Mouse (Mus musculus): Measurements from ENCODE around the gene Thsd7a. TPM values are rescaled to one million over a fixed set of nuclear protein-coding genes. Genes with fewer than 3 reads are reported as not detected.

Gene Thsd7a
- total RNA-seq, 2 experiments from 2014 or later = 57.0 to 63.9 TPM

DNA sequence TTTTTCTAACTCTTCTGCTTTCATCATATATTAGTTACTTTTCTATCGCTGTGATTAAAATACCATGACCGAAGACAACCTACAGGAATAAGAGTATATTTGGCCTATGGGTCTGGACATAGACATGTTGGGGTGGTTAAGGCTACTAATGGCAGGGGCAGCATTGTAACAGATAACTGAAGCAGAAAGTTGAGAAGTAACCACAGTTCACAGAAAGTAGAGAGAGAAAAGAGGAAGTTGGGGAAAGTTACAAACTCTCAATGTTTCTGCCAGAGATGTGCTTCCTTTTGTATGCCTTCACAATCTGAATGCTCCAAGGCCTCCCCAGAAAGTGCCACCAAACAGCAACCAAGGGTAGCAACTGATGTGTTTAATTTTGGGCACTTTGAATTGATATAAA lies 303.7 kb downstream of the Thsd7a start:
- no peak for DNase-seq (ENCODE audit: extremely low spot score in 1 of 2, low spot score in 2 of 2)
- intact Hi-C loops (cut with DNase I) = no loop called here

DNA sequence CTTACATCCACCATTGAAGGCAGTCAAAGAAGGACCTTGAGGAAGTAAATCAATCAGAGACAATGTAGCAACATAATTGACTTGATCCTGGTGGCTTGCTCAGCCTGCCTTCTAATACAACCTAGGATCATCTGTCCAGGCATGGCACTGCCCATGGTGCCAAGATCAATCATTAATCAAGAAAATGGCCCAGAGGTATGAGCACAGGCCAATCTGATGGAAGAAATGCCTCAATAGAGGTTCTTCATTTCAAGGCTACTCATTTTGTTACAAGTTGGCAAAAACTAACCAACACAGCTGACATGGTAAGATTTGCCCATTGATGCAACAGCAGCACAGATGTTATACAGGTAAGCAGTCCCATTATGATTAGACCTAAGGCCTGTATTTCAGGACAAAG lies 309.6 kb downstream of the Thsd7a start:
- intact Hi-C loops (cut with DNase I) = no loop called here
- DNase-seq (ENCODE audit: extremely low spot score in 1 of 2, low spot score in 2 of 2) = no peak

DNA sequence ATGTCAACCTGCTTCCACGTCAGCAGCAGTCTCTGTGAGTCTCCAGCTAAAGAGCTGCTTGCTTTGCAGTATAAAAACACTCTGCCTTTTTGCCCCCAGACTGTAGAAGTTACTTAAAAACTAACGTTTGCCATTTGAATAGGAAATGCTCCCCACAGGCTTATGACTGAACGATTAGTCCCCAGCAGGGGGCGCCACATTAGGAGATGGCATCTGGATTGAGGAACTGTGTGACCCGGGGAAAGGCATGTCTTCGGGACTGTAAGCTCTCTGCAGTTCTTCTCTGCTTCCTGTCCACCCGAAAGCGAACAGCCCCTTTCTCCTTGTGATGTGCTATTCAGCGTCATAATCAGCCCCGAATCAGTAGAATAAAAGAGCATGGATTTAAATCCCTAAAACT lies 330.1 kb downstream of the Thsd7a start:
- intact Hi-C loops (cut with DNase I) = no loop called here
- no peak for DNase-seq (ENCODE audit: extremely low spot score in 1 of 2, low spot score in 2 of 2)

DNA sequence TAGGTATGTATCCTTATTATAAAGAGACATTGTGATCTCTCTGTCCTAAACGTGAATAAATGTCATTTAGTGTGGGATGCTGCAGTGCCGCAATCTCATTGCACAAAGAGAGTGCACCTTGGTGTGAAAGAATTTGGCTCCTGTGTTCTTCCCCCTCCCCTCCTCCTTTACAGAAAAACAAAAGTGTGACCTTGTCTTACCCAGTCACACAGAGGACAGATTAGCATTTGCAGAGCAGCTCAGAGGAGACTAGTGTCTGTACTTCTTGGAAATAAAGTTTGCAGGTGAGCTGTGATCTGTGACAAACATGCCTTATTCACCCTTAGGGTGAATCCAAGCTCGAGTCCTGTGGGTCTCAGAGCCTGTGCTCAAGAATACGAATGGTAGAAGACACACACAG lies 332.2 kb downstream of the Thsd7a start:
- intact Hi-C loops (cut with DNase I) = no loop called here
- DNase-seq (ENCODE audit: extremely low spot score in 1 of 2, low spot score in 2 of 2) = no peak

DNA sequence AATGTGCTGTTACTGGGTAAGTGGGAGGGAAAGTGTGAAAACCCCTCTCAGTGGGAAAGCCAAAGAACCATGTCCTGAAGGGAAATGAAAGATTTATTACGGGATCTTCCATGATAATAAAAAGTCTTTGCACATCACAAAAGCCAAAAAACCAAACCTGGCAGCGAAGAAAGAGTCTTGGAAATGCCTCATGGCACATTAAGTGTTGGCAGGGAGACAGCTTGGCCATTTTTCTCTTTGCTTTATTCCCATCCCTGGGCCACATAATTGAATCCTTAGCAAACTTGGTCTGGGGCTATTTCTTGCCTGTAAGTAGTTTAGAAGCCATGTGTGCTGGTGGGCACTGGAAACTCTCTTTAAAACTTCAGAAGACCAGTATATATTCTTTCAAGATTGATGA lies 344.8 kb downstream of the Thsd7a start:
- intact Hi-C loops (cut with DNase I) = no loop called here
- DNase-seq (ENCODE audit: extremely low spot score in 1 of 2, low spot score in 2 of 2) = no peak

DNA sequence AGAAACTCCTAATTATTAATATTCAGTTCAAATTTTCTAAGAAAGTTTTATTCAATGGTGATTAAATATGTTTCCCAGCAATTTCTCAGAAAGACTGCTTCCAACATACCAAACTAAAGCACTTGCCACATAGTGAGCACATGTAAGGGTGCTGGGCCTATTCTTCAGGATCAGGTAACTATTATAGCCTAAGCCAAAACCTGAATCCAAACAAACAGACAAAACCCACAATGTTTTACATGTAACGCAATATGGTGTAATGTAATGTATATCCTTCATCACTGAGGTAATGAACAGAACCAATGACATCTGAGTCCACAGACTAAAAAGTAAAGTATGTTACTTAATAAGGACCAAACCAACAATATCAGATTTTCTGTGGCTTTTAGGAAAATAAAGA lies 346.2 kb downstream of the Thsd7a start:
- intact Hi-C loops (cut with DNase I) = no loop called here
- DNase-seq (ENCODE audit: extremely low spot score in 1 of 2, low spot score in 2 of 2) = no peak

DNA sequence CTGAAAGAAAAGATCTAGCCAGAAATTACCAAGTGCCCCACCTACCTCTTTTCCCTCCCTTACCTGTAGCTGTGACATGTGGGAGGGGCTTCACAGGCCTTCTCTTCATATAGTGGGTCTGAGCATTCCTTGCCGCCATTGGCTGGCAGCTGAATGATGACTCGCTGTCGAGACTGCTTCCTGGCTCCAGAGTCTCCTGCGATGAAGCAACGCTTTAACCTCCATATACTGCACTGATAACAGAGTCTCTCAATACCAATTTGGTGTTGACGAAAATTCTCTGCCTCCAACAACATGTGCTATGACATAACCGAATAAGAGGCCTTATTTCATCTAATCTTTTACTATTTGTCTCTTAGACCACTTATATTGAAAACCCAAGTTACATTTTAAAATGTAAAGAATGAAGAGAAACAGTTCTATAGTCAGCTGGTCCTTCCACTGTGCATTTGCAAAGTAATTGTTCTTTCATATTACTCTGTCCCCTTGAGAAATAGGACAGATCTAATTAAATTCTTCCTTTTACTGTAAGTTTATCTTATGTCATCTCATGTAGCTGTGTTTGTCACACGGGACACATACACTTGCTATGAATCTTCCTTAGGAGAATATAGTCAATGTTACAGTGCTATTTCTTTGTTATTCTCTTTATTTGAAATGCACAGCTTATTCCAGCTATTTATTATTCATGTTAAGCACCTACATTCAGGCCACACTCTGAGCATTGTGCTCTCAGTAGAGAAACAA lies 351.3 kb downstream of the Thsd7a start:
- no peak for DNase-seq (ENCODE audit: extremely low spot score in 1 of 2, low spot score in 2 of 2)
- intact Hi-C loops (cut with DNase I) = no loop called here

DNA sequence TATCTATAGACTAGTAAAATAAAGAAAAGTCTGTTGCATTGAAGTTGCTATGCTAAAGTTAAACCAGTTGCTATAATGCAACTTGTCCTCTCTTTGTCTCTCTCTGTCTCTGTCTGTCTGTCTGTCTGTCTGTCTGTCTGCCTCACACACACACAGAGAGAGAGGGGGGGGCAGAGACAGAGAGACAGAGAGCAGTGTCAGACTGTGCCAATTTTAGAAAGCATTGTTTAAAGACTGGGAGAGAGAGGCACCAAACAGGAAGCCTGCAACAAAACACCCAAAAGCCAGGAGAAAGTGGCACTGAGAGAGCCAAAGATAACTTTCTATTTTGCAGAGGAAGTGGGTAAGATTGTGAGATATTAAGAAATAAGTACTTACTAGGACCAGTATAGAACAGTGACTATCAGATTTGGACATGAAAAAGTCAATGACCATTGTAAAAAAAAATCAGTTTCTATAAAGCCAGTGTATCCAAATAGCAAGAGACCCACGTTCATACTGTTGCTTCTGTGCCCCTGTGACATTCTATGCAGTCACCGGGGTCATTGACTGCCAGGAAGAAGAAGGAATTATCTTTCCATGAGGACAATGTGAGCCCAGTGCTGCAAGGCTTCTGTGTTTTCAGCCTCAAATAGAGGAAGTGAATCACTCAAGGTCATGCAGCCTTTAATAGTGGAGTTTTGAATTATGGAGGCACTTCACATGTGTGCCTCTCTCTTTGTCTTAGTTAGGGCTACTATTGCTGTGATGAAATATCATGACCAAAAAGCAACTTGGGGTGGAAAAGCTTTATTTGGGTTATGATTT lies 355.4 kb downstream of the Thsd7a start:
- no peak for DNase-seq (ENCODE audit: extremely low spot score in 1 of 2, low spot score in 2 of 2)
- intact Hi-C loops (cut with DNase I) = no loop called here

DNA sequence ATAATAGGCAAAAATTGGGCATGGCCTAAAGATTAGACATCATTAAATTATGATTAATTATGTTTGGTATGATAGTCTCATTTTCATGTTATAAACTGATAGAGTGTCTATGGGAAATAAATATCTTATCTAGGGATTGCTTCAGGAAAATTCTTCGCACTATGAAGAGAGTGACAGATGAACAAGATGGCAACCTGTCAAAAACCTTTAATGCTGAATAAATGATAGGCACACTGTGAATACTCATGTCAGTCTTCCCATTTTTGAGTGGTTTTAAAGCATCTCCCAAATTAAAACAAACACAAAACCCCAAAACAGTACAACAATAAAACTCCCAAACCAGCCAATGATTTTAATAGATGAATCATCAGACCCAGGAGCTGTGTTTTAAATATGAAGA lies 362.5 kb downstream of the Thsd7a start:
- intact Hi-C loops (cut with DNase I) = no loop called here
- no peak for DNase-seq (ENCODE audit: extremely low spot score in 1 of 2, low spot score in 2 of 2)

DNA sequence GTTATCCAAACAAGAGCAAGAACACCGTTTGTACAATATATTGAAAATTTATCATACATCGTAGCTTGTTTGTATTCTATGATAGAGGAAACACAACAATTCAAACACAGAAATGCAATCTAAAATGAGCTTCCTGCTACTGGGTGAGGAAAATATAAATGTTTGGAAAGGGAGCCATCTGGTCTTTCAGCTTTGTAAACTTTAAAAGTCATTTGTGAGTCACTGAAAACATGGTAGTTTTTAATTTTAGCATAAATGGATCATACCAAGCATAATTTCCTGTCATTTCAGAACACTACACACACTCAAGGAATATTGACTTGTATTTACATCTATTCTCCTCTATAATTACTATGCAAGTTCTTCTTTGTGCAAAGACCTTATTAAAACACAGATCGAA lies 363.6 kb downstream of the Thsd7a start:
- no peak for DNase-seq (ENCODE audit: extremely low spot score in 1 of 2, low spot score in 2 of 2)
- intact Hi-C loops (cut with DNase I) = no loop called here

DNA sequence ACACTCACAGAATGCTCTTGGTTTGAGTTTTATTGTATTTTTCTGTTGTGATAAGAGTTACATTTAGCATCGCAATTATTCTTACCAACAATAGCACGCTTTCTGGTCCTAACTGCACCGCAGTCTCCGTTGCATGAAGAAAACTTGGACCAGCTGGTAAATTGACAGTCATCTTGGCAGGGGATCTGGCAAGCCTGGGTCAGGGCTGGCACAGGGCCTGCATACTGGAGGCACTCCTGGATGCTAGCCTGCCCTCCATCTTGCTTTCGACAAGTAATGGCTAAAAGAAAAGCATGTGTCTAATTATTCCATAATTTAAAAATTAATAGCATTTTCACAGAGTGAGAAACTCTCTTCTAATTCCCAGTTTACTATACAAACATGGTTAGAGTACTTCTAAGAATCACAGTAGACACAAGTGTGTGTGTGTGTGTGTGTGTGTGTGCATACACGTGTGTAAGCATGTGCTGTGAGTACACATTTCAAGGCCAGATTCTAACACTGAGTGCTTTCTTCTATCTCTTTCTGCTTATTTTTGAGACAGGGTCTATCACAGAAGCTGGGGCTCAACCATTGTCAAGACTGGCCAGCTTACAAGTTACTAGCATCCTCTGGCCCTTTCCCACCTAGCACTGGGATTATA lies 368.0 kb downstream of the Thsd7a start:
- intact Hi-C loops (cut with DNase I) = no loop called here
- peak; percentile 63 to 73 for DNase-seq (ENCODE audit: extremely low spot score in 1 of 2, low spot score in 2 of 2)

DNA sequence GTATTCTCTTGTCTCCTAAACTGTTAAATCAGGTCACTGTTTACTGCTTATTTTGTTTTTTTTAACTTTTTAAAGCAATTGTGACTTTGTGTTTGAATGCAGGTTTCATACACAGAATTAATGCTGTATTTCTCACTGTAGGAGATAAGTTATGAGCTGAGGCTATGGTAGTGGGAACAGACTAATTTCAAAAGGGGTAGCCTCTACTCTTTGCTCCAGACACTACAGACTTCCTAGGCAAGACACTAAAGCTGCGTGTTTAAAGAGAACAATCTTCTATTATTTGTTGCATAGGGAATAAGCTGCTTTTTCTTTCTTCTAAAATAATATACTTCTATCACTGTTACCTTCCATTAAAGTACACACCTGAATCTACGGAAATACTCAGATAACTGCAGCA lies 368.5 kb downstream of the Thsd7a start:
- intact Hi-C loops (cut with DNase I) = no loop called here
- DNase-seq (ENCODE audit: extremely low spot score in 1 of 2, low spot score in 2 of 2) = no peak

DNA sequence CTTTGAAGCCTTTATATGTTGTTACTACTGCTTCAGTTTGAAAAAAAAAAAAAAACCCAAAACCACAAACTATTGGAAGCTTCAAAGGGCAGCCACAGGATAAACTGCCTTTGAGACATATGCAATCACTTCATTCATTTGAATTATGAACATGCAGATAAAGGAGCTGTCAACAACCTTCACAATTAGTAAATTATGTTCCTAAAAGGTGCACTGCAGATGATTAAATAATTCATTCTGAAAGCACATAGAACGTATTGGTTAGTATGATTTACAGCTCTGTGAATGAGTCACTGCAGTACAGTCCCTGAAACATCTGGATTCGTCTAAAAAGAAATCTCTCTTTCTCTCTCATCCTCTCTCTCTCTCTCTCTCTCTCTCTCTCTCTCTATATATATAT lies 390.5 kb downstream of the Thsd7a start:
- intact Hi-C loops (cut with DNase I) = no loop called here
- DNase-seq (ENCODE audit: extremely low spot score in 1 of 2, low spot score in 2 of 2) = no peak

DNA sequence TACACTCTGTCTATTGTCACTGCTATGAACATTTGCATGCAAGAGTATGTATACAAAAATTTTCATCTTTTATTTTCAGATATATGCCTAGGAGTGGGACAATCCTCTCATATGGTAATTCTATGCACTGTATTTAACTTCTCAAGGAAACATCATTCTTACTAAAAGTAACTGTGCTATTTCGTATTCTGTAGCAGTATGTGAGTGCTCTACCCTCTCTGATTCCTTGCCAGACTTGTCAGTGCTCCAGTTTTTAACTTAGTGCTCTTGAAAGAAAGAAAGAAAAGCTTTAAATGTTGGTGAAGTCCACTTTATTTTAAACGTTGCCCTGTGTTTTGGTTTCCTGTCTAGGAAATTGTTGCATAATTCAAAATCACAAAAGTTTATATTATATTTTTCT lies 395.6 kb downstream of the Thsd7a start:
- DNase-seq (ENCODE audit: extremely low spot score in 1 of 2, low spot score in 2 of 2) = no peak
- intact Hi-C loops (cut with DNase I) = loop anchor here (5.0 kb wide), 1 partner anchor 394 kb away; the partner anchor contains the start of gene Thsd7a

DNA sequence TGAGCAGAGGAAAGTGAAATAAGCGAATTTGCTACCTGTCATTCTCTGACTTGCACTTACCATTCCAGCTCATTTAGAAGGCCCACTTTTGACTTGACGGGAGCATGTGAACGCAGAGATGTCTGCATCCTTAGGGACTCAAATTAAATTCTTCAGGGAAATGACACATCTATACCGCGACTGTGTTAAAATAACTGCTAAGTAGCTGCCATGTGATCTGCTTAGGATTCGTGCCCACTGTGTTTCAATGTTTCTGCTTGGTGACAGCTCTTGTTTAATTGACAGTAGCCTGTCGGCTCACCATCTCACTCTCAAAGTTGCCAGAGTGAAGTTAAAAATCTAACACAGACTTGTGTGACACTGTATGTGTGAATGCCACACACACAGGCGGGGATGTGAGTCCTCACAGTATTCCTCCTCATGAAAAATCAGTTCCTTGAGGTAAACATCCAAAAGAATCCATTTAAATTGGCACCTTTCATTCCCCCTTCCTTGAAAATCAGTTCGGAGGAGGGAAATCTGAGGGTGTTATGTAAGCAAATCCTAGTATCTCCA lies 397.0 kb downstream of the Thsd7a start:
- intact Hi-C loops (cut with DNase I) = loop anchor here (5.0 kb wide), 1 partner anchor 395 kb away; the partner anchor contains the start of gene Thsd7a
- no peak for DNase-seq (ENCODE audit: extremely low spot score in 1 of 2, low spot score in 2 of 2)

DNA sequence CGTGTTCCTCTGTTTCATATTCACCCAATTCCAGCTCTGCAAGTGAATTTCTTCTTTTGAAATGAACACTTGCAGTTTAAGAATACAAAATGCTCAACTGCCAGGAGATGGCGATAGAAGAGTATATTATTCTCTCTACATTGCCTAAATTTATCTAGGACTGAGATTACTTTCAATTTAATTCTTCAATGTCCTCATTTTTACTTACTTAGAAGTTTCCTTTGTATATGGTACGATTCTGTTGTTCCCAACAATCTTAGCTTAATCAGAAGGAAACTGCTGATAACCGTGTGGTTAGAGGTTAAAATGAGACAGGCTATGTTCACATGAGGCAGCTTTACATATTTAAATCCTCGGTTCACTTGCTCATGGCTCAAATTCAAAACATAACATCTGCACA lies 398.5 kb downstream of the Thsd7a start:
- intact Hi-C loops (cut with DNase I) = loop anchor here (2.0 to 5.0 kb wide), 2 partner anchors 397 to 802 kb away; partner anchors contain the start of gene Thsd7a
- peak in 1 of 2 experiments; percentile 54 for DNase-seq (ENCODE audit: extremely low spot score in 1 of 2, low spot score in 2 of 2)

DNA sequence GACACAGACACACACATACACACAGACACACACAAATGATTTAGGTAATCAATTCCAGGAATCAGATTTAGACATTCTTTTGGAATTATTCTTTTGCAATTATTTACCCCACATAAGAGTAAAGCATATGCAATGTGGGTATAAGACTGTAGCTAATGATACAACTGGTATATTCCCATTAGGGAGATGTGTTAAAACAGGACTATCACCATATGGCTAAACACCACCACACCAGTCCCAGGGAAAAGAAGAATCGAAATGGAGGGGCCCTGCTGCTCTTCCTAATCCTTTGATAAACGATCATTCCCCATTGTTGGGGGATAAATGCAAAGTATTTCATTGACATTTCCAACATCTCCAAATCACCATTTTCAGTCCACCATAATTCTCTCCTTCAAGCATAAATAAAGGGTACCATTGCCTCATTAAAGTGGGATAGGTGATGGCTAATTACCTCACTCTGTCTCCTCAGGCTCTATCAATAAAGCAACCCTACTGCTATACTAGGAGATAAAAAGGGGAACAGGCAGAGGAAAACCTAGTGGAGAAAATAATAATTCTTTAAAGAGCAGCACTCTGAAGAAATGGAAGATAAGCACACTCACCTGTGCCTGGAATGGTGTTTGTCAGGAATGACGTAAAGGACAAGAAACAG lies 400.0 kb downstream of the Thsd7a start:
- intact Hi-C loops (cut with DNase I) = no loop called here
- DNase-seq (ENCODE audit: extremely low spot score in 1 of 2, low spot score in 2 of 2) = no peak

DNA sequence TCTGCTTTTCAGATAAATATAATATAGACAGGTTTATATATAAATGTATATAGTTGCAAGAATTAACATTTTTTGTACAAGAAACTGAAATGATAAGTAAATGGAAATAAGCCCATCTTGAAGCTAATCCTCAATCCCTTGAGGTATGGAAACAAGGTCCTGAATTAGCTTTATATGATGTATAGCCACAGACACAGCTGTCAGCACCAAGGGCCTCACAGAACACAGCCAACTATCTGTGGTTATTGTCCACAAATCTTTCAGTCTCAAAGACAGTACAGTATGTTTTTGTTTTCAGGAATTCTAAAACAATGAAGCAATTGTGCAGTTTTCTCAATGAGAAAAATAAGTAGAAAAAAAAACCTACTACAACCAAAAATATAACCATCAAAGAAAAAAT lies 400.5 kb downstream of the Thsd7a start:
- intact Hi-C loops (cut with DNase I) = no loop called here

More for the DNA sequence above, 400.5 kb downstream of the Thsd7a start:
- no peak for DNase-seq (ENCODE audit: extremely low spot score in 1 of 2, low spot score in 2 of 2)

Data from left cerebral cortex, postnatal 10 days (tissue).